Mouse (Mus musculus) layer of hippocampus, adult 8-10 months (tissue): Measurements from ENCODE around the gene Samd4b. TPM values are rescaled to one million over a fixed set of nuclear protein-coding genes. Genes with fewer than 3 reads are reported as not detected.
A peak's percentile ranks its signal among the peaks of the same experiment; 100 is the strongest.
"Not testable (repeated sequence)": the region's sequence is repeated elsewhere in the genome, so short reads cannot be mapped to it uniquely, and the experiment has no call there.

Source experiments
- DNase-seq, 2 experiments: peaks; one replicate each; pipeline ENCODE4 v3.0.0; 2022; ENCODE audit warnings: low spot score in 2 of 2
- total RNA-seq, 4 experiments: library from RNA; stranded (reverse); gene quantifications; 2 replicates each; pipeline ENCODE4 v1.2.4; 2022

The Samd4b gene
- total RNA-seq, 4 experiments from 2014 or later, result 62.6 to 73.9 (median 66.2) TPM

DNA sequence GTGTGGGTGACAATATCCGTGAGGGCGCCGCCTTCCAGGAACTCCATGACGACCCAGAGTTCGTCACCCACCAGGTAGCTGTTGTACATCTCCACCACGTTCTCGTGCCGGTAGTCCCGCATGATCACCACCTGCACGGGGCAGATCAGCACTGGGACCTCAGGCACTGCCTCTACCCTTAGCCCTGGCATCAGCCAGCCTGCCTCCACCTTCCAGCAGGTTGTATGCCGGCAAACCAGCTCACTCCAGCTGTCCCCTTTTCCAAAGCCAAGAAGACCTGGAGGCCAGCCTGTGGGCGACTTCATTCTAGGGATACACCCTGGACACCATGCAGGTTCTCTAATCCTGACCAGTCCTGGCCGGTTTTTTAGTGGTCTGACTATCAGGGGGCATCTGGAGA is 35.0 kb downstream of the Samd4b start:
- no peak for DNase-seq

DNA sequence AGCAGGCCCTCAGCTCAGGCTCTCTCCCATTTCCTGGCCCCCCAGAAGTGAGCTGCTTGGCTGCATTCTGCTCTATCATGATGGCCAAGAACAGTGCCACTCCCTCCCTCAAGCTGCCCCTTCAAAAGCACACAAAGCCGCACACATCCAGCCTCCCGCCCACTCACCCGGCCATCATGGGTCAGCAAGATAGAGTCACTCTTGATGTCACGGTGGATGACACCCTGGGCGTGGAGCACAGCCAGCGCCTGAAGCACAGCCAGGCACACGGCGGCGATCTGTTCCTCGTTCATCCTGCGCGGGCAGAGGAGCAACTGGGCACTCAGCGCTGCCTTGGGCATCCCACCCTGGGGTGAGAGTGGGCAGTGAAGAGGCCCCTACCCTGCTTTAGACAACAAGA is 35.6 kb downstream of the Samd4b start:
- DNase-seq, result no peak

DNA sequence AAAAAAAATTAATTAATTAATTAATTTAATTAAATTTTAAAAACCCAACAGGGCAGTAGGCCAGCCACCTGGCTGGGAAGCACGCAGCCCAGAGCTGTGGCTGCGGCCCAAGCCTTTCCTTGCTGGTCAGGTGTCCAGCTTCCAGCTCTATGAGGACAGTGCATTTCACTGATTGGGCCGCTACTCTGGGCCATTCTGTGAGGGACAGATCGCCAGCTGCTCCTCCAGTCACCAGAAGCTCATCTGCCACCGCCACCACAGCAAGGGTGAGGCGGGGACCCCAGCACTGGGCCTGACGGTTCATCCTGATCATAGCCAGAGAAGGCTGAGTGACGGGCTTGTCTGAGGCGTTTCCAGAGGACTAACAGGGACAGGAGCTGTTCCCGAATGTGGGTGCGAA is 36.0 kb downstream of the Samd4b start:
- DNase-seq, result no peak

DNA sequence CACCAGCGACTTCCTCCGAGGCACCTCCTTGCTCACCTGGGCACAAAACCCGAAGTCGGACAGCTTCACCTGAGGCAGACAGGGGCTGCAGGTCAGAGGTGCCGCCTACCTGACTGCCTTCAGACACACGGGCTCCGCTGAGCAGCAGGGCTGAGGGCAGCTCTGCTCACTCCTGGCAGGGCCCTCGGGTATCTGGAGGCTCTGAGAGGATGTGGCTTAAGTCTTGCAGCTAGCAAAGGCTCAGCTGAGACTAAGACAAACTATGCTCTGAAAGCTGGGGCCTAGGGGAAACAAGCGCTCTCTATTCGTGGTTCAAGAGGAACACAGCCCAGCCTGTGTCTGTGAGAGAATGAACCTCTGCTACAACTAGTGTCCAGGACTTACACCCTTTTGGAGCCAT is 37.1 kb downstream of the Samd4b start:
- DNase-seq, result no peak

DNA sequence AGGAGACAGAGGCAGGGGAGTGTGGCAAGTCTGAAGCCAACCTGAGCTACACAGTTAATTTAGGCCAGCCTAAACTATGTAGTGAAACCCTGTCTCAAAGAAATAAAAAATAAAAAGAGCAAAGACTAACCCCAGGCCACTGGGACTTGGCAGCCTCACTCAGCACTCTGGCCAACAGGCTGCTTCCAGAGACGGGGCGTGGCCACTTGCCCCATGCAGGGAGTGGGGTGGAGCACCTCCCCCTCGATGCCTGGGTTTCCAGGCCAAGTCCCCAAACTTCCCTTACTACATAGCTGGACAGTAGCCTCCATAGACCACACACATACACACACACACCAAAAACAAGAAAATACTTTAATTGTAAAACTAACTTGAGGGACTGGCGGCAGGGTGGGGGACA is 39.5 kb downstream of the Samd4b start:
- DNase-seq, result no peak

DNA sequence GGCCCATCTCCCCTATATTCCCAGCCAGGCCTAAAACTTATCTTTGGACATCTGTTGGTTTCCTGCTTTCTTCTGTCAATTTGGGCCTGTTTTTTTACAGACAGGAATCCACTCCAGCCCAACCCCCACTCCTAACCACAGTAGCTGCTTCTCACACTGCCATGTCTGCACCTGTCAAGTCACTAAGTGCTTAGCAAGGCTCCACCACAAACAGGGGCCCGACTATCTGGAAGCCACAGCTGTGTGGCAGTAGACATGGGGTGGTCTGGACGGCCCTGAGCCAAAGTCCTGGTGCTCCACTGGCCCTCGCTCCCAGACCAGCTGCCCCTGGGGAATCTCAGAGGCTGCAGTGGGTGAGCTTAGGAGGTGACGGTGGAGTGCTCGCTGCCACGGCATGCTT is 40.2 kb downstream of the Samd4b start:
- DNase-seq, result no peak

DNA sequence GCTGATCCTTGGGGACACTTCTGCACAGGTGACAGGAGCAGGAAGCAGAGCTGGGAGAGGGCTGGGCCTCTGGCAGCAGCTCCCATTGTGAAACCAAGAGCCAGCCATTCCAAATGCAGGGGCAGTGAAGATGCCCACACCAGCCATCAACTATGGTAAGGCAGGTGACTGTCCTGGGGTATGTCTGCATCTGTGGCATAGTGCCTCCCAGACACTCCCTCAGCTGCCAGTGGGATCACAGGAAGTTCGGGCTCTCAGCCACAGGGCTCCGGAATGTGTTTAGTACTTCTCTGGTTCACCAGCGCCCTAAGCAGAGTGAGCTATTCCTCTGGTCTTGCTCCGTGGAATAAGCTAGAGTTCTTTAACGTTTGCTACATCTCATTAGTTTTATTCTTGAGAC is 40.9 kb downstream of the Samd4b start:
- DNase-seq, result no peak

DNA sequence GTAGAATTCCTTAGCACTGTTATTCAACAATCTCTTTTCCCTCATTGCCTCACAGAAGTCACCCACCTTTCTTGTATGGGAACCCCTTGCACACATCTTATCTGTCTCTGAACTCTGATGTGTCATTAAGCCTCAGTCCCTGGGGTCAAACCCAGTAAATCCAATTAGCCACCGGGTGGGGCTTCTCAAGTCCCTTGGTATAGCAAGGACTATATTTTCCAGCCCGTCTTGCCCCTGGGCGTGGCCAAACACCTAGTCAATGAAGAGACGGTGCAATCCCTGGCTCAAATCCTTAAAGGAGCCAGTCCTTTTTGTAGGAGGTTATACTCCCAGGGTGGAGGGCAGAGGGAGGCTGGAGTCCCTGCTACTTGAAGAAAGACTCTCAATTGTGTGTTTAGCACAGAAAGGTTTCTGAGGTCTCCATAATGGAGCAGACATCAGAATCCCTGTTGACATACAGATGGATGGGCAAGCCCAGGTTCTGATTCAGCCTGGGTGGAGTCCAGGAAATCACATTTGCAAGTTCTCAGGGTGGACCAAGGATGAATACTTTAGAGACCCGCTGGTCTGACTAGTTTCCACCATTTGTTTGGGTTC is 41.9 kb downstream of the Samd4b start:
- DNase-seq, result no peak

DNA sequence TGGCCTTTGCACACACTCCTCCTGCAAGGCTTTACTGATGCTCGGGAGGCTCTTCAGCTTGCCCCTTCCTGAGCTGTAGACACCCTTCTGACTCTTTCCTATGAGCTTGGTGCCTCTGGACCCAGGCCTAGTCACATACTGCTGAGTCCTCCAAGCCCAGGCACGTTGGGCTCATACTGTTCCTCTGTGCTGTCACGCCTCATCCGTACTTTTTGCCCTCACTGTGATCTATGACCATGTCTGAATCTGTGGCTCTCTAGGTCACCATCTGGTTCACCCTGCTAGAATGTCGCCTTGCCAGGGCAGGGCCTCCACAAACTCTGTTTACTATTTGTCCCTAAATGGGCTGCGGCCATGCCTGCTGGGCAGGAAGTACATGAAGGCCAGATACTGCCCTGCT is 44.9 kb downstream of the Samd4b start:
- DNase-seq, result no peak

DNA sequence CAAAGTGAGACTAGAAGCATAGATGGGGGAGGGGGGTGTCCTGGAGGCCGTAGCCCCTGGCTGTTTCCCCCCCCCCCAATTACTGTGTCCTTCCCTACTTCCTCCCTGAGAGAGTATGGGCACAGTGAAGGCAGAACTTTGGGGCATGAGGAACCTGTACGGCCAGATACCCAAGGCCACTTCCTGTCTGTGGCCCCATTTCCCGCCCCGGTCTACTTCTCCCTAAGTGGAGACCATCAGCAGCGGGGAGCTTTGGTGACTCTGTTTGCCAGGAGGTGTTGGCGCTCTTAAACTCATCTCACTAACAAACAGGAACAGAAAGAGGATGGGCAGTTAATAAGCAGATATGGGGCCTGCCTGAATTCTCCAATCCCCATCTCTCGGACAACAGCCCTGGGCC is 50.3 kb downstream of the Samd4b start:
- DNase-seq, result no peak

DNA sequence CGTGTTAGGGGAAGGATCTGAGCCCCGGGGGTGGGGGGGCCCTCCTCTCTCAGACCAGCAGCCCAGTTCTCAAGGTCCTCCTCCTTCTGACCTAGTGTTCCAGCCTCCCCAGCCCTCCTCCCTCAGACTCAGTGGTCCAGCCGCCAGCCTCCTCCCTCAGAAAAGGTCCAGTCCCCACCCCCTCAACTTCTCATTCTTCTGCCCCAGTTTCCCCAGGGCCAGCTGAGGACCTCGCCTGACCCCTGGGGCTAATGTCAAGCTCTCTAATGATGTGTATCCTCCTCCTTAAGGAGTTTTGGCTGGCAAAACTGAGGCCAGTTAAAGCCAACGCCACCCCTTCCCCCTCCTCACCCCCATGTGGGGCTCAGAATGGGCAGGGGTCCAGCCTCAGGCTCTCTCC is 50.8 kb downstream of the Samd4b start, which contains the start of gene Nccrp1:
Nccrp1 (minus strand) TSS at position 101 of the 400 bp plus-strand sequence.
- no peak for DNase-seq

DNA sequence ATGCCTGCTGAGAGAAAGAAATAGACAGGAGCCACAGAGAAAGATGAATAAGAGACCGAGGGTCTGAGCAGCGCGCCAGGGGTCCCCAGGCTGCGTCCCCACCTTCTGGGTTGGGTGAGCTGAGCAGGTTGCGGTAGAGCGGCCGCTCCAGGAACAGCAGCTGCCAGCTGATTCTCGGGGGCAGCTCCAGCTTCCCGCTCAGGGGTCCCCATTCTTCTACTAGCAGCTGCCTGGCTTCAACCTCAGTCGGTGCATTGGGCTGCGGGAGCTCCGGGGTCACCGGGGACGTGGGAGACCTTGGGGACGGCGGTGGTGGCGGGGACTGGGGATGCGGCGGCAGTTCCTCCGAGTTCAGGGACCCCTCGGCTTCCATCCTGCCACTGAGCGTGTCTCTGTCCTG is 51.3 kb downstream of the Samd4b start:
- DNase-seq, result no peak

DNA sequence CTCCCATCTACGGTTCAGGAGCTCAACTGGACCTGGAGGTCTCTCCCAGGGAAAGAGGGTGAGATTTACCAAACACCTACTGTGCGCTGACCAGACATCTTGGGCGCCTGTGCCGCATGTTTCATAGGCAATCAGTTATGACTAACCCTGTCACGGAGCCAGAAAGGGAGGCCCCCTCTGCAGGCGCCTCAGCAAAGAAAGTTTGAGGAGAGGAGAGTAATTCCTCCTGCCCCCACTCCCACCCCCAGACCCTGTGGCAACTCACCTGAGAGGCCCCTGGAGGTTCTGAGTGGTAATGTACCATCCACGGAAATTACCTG is 52.1 kb downstream of the Samd4b start:
- no peak for DNase-seq

DNA sequence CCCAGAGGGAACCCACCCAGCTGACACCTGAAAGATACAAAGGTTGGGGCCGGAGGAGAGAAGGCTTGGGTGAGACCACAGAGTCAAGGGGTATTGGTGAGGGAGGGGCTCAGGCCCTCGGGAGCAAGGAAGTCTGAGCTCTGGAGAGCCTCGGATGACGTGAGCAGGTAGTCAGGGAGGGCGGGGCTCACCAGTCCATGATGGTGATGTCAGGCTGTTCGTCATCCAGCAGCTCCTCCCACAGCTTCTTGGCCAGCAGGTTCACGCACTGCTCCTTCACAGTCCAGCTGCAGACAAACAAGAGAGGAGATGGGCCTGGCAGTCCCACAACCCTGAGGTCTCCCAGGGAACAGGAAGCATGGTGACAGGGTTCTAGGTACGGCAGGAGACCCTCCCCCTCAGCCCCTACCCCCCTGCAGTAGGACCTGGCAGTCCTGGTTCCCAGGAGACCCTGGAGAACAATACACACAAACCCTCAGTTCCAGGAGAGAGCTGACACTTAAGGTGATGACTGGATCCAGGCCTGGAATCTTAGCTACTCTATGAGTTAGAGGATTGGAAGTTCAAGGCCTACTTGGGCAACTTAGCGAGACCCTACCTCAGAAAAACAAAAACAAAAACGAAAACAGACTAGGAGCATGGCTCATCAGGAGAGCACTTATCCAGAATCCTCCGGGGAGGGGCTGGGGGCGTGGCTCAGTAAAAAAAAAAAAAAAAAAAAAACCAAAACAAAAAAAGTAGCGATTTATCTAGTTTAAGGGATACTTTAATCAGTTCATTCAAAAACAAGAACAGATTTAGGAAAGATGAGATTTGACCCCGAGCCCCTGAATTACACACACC is 52.7 kb downstream of the Samd4b start:
- no peak for DNase-seq

DNA sequence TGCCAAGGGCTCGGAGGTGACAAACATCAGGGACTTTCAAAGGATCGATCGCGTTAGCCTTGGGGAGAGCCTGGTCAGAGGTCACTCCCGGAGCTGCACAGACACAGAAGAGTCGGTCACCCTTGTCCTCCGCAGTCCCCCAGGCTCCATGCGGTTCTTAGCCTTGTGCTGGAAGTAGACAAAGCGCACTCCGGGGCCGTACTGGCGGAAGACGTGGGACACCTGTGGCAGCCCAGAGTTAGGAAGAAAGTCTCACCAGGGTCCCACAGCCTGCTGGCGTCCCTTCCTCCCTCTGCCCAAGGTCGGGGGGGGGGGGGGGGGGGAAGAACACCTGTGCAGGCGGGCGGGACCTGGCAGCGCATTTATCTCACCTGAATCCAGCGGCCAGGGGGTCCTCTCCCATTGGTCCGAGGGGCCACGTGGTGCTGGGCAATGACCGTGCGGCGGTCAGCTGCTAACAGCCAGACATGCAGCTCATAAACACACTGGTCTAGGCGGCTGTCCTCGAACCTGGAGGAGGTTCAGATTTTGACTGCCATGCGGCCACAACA is 53.8 kb downstream of the Samd4b start:
- DNase-seq, result no peak

DNA sequence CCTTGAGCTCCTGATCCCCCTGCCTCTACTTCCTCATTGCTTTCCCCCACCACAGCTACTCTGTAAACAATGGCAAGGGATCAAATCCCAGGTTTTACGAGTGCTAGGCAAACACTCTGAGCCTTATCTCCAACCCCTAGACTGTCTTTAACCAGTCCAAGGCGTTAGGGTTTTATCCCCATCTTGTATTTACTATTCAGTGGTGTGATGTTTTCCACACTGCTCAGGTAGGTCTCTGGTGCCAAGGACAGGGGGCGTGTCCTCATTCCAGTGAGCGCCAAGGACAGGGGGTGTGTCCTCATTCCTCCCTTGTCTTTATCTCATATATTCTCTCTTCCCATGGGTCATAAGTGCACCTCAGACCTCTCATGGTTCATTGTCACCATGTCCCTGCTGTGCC is 57.4 kb downstream of the Samd4b start, which contains the start of gene Sycn:
Sycn (plus strand) TSS at position 360 of the 400 bp plus-strand sequence.
- DNase-seq, result no peak

DNA sequence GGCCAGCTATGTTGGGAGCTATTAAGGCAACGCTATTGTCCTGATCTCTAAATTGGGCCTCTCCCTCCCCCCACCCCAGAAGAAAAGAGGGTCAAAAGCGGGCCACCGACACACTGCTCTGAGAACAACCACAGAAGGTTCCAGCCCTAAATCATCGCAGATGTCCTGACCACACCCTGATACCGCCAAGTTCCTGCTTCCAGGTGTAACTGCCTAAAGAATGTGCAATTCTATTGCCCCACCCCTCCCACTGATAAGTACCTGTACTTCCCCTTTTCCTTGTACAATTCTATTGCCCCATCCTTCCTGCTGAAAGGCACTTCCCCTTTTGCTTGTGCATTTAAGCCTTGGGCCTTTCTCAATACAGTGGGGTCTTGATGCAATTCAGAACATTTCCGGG is 59.1 kb downstream of the Samd4b start:
- DNase-seq, result not testable (repeated sequence)

DNA sequence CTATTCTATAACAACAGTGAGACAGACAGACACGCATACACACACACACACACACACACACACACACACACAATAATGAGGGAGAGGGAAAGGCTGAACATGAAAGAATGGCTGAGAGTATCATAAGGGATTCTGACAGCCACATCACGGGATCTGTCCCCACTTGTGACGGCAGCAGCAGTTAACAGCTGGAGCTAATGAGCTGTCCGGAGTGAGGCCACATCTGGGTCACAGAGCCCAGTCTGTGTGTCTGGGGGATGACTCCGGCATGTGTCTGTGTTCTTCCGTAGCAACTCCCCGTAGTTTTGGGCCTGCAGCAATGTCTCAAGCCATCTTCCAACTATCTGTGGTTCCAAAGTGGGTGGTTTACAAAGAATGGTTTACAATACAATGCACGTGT is 65.9 kb downstream of the Samd4b start:
- no peak for DNase-seq

DNA sequence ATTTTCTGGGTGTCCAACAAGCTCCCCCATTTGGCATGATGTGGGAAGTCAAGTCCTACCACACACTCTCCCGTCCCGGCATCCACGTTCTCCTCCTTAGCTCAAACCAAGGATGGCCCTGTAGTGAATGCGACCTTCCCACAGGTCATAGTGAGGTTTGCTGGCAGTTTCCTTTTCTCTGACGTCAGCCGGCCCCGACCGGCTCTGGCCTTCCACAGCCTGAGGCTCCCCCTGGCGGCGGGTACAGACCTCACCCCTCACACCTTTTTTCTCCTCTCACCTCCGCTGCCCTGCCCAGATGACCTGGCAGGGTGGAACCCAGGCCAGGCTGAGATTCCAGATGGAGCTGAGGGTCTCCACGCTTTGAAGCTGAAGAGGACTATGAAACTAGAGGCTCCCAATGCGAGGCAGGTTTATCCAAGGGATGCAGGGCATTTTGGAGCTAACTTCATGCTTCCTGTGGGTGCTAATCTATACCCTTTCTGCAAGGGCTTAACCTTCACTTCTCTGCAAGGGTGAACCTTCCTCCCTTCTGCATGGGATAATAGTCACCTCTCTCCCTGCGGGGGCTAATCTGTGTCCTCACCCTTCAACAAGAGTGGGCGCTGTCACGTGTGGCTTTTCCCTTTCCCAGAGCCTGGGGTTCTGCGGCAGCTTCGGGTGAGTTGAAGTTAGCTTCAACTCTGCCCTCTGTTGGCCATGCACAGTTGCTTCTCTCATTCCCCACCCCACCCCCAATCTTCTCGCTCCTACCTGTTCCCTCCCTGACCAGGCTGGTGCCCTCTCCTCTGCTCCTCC is 69.8 kb downstream of the Samd4b start:
- DNase-seq, result peak; percentile 20 to 63

DNA sequence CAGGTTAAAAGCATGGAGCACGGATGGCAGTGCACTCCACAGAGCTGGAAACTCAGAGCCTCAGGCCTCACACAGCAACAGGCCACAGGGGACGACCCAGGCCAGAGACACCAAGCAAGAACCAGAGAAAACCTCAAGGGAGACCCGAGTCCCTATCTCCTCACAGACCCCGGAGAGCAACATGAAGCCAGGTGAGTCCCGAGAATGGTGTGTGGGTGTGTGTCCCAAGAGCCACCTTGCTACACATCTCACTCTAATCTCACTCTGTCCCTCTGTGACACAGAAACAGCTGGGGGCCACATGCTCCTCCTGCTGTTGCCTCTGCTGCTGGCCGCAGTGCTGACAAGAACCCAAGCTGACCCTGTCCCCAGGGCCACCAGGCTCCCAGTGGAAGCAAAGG is 75.4 kb downstream of the Samd4b start, which contains the start of gene Ifnl3:
Ifnl3 (plus strand) TSS at position 301 of the 400 bp plus-strand sequence.
- not testable (repeated sequence) for DNase-seq

DNA sequence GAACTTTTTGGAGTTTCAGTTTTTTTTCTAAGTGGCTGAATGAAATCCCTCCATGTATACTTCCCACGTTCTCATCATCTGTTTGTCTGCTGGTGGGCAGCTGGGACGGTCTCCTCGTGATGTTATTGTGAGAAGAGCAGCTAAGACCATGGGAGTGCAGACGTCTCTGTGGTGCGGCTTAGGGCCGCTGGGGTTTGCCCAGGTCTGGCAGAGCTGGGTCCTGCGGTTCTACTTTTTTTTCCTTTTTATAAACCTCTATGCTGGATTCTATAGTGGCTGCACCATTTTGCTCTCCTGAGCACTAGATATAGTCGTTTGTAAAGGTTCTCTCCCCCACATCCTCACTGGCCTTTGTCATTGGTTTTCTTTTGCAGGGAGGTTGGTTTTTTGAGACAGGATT is 86.5 kb downstream of the Samd4b start:
- DNase-seq, result no peak

DNA sequence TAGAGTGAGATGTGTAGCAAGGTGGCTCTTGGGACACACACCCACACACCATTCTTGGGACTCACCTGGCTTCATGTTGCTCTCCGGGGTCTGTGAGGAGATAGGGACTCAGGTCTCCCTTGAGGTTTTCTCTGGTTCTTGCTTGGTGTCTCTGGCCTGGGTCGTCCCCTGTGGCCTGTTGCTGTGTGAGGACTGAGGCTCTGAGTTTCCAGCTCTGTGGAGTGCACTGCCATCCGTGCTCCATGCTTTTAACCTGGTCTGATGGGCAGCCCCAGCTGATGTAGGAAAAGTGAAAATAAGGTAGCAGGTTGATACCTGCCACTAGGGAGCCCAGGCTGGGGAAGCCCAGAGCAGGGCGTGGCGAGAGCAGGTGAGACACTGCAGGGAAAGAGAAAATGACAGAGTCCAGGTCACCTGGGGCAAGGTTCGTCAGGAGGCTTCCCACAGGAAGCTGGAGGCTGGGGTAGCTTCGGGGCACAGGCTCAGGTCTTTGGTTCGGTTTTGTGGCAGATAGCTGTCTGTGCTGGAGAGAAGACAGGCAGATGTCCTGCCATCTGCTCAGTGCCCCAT is 87.5 kb downstream of the Samd4b start, which contains the start of gene Ifnl2:
Ifnl2 (minus strand) TSS at position 51 of the 570 bp plus-strand sequence.
- not testable (repeated sequence) for DNase-seq
